Mouse (Mus musculus): ENCODE data around the gene Olfm3.

GRCm38 (mm10) chr3:115080428-115081181 is 176.7 kb downstream of the Olfm3 start:
- TF ChIP-seq EP300 (optimal IDR thresholded peaks at IDR 0.05) (no peak), CTCF (IDR thresholded peaks at IDR 0.05; ENCODE audit: low read depth) (no peak)
